Mouse (Mus musculus): ENCODE measurements around the gene Olfr514. TPM values are rescaled to one million over a fixed set of nuclear protein-coding genes. Genes with fewer than 3 reads are reported as not detected.
"Not testable (repeated sequence)": the region's sequence is repeated elsewhere in the genome, so short reads cannot be mapped to it uniquely, and the experiment has no call there.

Gene Olfr514
- not detected for polyA plus RNA-seq (2017; shearing (Covaris generic))

- no peak for ATAC-seq
Observed at GRCm38 (mm10) chr7:108825897-108826296, at the start of gene Olfr514. Gene Olfr514, minus strand, starts transcription at chr7:108825997.

- no peak for ATAC-seq
Observed at GRCm38 (mm10) chr7:108872279-108872678, 46.5 kb upstream of the Olfr514 start, which contains the start of gene Olfr517. Gene Olfr517, minus strand, starts transcription at chr7:108872379.

DNA sequence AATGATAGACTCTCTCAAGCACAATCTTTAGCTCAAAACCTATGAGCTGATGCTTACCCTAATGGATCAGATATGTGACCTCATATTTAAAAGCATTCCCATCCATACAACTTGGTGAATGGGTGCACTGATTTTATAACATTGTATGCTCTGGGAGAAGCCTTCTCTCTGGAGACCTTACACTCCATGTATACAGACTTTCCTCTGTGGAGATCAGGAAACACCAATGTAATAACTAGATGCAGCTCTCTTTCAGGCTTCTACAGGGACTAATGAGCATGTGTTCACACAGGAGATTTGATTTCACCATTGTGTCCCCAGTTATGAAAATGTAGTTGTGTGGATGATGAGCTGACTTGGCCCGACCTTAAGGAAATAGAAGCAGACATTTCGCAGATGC, 24.6 kb upstream of the Olfr514 start, which contains the start of gene Olfr516:
Gene Olfr516, minus strand, starts transcription at position 101 of the 400 bp plus-strand sequence.
- ATAC-seq: no peak

GRCm38 (mm10) chr7:108814593-108815215, 11.1 kb downstream of the Olfr514 start:
- ATAC-seq: not testable (repeated sequence)

DNA sequence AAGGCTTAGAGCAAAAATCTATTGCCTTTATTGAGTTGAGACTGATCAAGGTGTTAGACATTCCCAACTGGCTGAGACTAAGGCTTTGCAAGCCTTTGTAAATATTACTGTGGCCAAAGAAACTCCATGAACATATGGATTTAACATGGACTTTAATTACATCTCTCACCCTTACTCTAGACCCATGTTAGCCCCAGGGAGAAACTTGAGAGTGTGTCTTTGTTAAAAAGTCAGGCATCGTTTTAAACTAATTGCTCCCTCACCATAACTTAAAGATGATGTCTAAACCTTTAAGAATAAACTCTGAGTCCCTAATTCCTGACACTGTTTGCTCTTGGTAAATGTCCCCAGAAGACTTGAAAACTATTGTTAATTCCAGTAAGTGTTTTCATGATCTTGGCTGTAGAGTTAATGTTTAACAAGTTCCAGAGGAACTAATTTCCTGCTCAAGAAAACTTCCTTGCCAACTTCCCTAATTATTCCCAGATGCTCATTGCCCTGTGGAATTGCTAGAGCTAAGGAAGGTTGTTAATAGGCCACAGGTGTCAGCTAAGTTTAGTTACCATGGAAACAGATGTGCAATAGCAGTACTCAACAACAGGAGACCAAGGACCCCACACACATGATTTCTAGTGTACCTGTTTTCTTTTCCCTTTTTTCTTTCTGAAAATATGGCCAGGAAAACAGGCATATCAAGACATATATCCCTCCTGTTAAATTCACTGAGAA, 28.4 kb downstream of the Olfr514 start:
- ATAC-seq: no peak

Other genes with a start within 250 kb of the Olfr514 start
- gene Olfr506, start 215.2 kb downstream of the Olfr514 start, polyA plus RNA-seq (2017; shearing (Covaris generic)): not detected
- gene Olfr507, start 204.2 kb downstream of the Olfr514 start, polyA plus RNA-seq (2017; shearing (Covaris generic)): not detected
- gene Olfr508, start 196.0 kb downstream of the Olfr514 start, polyA plus RNA-seq (2017; shearing (Covaris generic)): not detected
- gene Olfr509, start 174.1 kb downstream of the Olfr514 start, polyA plus RNA-seq (2017; shearing (Covaris generic)): not detected
- gene Olfr510, start 159.6 kb downstream of the Olfr514 start, polyA plus RNA-seq (2017; shearing (Covaris generic)): not detected
- not detected for gene Olfr512, start 112.7 kb downstream of the Olfr514 start, polyA plus RNA-seq (2017; shearing (Covaris generic))
- gene Olfr513, start 75.0 kb downstream of the Olfr514 start, polyA plus RNA-seq (2017; shearing (Covaris generic)): not detected
- not detected for gene Olfr516, start 24.5 kb upstream of the Olfr514 start, polyA plus RNA-seq (2017; shearing (Covaris generic))
- gene Olfr517, start 46.4 kb upstream of the Olfr514 start, polyA plus RNA-seq (2017; shearing (Covaris generic)): not detected
- under 1 TPM in 1 of 2 experiments, not detected in 1; 0.24 TPM for gene Olfr518, start 59.0 kb upstream of the Olfr514 start, polyA plus RNA-seq (2017; shearing (Covaris generic))
- not detected for gene Olfr519, start 68.4 kb upstream of the Olfr514 start, polyA plus RNA-seq (2017; shearing (Covaris generic))
- gene Nlrp10, start 104.2 kb upstream of the Olfr514 start, polyA plus RNA-seq (2017; shearing (Covaris generic)): under 1 TPM in 1 of 2 experiments, not detected in 1; 0.22 TPM
- gene Eif3f, start 108.4 kb upstream of the Olfr514 start, polyA plus RNA-seq (2017; shearing (Covaris generic)): 10 to 100 TPM; 15.8 to 47.3 TPM
- under 1 TPM; 0.34 to 0.37 TPM for gene Tub, start 124.3 kb upstream of the Olfr514 start, polyA plus RNA-seq (2017; shearing (Covaris generic))